Mouse (Mus musculus): ENCODE measurements around the gene Sppl2b. TPM values are rescaled to one million over a fixed set of nuclear protein-coding genes. Genes with fewer than 3 reads are reported as not detected.

The Sppl2b gene
- polyA plus RNA-seq, 1 experiment from 2014 or later: 42.8 TPM

DNA sequence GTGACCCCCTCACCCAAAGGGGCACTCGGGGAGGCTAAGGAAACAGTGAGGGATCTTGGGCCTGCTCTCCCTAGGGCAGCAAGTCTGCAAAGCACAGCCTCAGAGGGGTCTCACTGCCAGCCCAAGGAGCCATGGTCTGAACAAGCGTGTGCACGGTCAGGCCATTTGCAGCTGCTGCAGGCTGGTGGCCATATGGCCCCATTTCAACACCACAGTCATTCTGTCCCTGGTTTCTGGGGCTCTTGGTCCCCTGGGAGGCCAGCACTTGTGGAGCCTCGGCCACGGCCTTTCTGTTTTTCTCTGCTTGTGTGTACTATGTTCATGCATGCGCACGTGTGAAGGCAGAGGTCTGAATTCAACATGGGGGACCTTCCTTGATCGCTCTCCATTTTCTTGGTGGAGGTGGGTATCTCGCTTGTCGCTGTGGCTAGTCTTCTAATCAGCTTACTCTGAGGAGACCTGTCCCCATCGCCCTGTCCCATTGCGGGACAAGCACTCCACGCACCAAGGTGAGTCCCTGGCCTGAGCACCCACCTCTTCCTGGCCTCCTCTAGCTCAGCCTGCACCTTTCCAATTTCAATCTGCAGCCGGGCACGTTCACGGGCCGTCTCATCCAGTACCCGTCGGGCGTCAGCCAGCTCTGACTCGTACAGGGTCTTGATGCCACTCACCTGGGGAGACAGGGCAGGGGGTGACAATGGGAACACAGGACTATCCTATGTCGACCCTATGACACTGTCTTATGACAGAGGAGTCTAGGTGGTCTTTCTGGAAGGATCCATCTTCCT lies 54.5 kb downstream of the Sppl2b start:
- DNase-seq (ENCODE audit: low spot score): no peak
- Histone ChIP-seq H3K27ac (replicated peaks) (no peak overlapping the region), H3K27me3 (ENCODE audit: low read depth, poor library complexity, severe bottlenecking) (no peaks in the 10 kb centered on the region), H3K4me3 (no peak overlapping the region), H3K9me3 (replicated peaks) (no peaks in the 10 kb centered on the region), H3K4me1 (no peaks in the 10 kb centered on the region), H3K36me3 (peaks cover 98% of the 10 kb centered on the region)
- 94% methylated on average over 22 of the region's 22 CpGs for WGBS

DNA sequence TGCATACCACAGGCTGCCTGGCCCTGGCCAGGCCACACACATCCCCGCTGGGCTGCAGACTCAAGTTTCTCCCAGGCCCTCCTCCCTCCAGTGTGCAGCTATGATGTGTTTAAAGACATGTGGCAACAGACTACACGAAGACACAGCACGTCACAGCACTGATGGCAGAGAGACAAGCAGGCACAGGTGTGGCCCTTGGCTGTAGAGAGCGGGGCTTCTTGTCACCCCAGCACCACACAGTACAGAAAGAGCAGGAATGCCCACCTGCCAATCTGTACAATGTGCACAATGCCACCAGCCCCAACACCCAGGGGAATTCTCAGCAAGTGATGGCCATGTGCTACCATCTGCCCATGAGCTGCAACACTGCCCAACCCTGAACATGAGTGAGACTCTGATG lies 56.3 kb downstream of the Sppl2b start:
- Histone ChIP-seq H3K4me3 (no peak overlapping the region), H3K9me3 (replicated peaks) (no peaks in the 10 kb centered on the region), H3K27ac (replicated peaks) (no peak overlapping the region), H3K27me3 (ENCODE audit: low read depth, poor library complexity, severe bottlenecking) (no peaks in the 10 kb centered on the region), H3K36me3 (peaks cover 98% of the 10 kb centered on the region), H3K4me1 (peaks cover 11% of the 10 kb centered on the region)
- 92% methylated on average over 4 of the region's 4 CpGs for WGBS
- no peak for DNase-seq (ENCODE audit: low spot score)

DNA sequence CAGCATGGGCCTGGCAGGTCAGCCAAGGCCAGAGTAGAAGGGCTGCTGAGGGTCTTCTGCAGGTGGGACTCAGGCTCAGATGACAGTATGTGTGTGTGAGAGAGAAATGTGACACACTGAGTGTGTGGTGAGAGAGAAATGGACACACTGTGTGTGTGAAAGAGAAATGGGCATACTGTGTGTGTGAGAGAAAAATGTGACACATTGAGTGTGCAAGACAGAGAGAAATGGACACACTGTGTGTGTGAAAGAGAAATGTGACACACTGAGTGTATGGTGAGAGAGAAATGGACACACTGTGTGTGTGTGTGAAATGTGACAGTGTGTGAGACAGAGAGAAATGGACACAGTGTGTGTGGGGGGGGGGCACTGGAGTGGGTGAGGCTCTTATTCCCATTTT lies 56.8 kb downstream of the Sppl2b start:
- Histone ChIP-seq H3K4me1 (peaks cover 16% of the 10 kb centered on the region), H3K4me3 (no peak overlapping the region), H3K27me3 (ENCODE audit: low read depth, poor library complexity, severe bottlenecking) (no peaks in the 10 kb centered on the region), H3K27ac (replicated peaks) (no peak overlapping the region), H3K9me3 (replicated peaks) (no peaks in the 10 kb centered on the region), H3K36me3 (peaks cover 95% of the 10 kb centered on the region)
- DNase-seq (ENCODE audit: low spot score): no peak

DNA sequence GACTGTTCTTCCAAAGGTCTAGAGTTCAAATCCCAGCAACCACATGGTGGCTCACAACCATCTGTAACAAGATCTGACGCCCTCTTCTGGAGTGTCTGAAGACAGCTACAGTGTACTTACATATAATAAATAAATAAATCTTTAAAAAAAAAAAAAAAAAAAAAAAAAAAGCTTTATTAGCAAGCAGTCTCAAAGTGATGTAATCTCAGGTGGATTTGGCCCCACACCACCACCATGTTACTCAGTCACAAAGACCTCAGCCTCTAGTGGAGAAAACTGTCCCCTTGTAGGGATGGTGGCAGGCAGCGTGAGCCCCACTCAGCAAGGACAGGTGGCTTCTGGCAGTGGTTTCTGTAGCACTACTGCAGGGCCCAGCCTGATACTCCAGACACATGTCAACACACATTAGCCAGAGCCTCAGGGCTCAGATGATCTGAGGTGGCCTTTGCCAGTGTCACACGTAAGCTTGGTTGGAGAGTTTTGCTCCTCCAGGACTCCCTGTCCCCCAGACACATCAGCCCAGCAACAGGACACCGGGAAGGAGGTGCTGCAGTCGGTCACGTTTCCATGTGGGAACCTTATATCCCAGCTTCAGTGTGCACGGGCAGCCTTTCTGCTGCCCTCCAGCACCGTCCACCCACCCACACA lies 58.4 kb downstream of the Sppl2b start:
- Histone ChIP-seq H3K27me3 (ENCODE audit: low read depth, poor library complexity, severe bottlenecking) (no peaks in the 10 kb centered on the region), H3K27ac (replicated peaks) (no peak overlapping the region), H3K4me1 (peaks cover 29% of the 10 kb centered on the region), H3K36me3 (peaks cover 80% of the 10 kb centered on the region), H3K9me3 (replicated peaks) (no peaks in the 10 kb centered on the region), H3K4me3 (no peak overlapping the region)
- DNase-seq (ENCODE audit: low spot score): no peak
- WGBS: 90% methylated on average over 7 of the region's 8 CpGs

DNA sequence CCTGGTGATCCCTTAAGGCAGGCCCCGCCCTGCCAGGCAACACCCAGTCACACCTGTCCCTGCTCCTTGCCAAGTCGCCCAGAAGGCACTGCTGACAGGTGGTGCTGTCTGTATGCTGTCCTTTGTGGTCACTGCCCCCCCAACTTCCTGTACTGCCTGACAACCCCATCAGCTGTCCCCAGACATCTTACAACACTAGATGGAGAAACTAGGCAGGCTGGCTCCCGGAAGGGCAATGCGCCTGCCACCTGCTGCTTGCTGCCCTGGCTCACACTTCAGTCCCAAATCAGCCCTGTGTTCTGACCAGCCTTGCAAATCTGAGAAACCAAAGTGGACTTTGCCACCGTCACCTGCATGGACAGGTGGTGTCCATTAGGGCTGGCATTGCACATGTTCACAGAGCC lies 59.2 kb downstream of the Sppl2b start:
- peaks cover 72% of the 10 kb centered on the region for H3K36me3 ChIP-seq
- H3K4me1 ChIP-seq: peaks cover 30% of the 10 kb centered on the region
- 95% methylated on average over 5 of the region's 5 CpGs for WGBS

DNA sequence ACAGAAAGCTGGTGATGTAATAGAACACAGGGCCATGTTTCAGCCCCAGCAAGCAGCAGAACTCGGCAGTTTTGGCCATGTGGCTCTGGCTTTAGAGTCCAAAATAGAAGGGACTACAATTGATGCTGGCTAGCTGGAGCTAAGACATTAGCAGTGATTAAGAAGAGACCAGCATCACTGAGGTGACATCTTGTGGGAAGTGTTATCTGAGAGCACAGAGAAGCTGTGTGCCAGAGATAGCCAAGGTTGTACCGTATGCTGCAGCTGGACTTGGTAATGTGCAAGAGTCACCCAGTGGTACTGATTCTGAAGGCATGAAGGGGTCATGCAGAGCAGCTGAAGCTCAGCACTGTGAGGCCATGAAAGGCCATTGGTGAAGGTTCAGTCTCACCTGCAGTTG lies 60.2 kb downstream of the Sppl2b start:
- peaks cover 62% of the 10 kb centered on the region for H3K36me3 ChIP-seq
- DNase-seq (ENCODE audit: low spot score): no peak
- peaks cover 30% of the 10 kb centered on the region for H3K4me1 ChIP-seq
- H3K27me3 ChIP-seq (ENCODE audit: low read depth, poor library complexity, severe bottlenecking): 0 out of 2 replicates have a peak, but pooled peaks cover 3% of the 10 kb centered on the region
- WGBS: 90% methylated on average over 2 of the region's 2 CpGs
- H3K4me3 ChIP-seq: no peak overlapping the region
- no peak overlapping the region for H3K27ac ChIP-seq (replicated peaks)
- H3K9me3 ChIP-seq (replicated peaks): no peaks in the 10 kb centered on the region

More for the DNA sequence above, 59.2 kb downstream of the Sppl2b start:
- H3K4me3 ChIP-seq: no peak overlapping the region
- DNase-seq (ENCODE audit: low spot score): no peak
- H3K9me3 ChIP-seq (replicated peaks): no peaks in the 10 kb centered on the region
- H3K27ac ChIP-seq (replicated peaks): no peak overlapping the region
- 0 out of 2 replicates have a peak, but pooled peaks cover 2% of the 10 kb centered on the region for H3K27me3 ChIP-seq (ENCODE audit: low read depth, poor library complexity, severe bottlenecking)

DNA sequence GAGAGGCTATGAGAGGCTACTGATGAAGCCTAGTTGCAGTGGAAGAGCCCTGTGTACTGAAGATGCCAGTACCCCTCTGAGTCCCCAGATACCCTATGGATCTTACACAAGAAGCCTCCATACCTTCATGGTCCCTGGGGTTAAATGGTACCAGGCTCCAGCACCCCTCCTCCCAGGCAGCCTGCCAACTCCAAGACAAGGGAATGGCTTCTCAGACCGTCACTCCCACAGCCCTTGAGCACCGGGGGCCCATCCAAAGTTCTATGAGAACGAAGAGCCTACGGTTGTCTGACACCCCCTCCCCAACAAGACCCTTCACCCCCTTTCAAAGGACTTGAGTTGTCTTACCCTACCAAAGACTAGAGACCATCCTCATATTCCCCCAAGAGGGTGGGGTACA lies 60.7 kb downstream of the Sppl2b start:
- peaks cover 57% of the 10 kb centered on the region for H3K36me3 ChIP-seq
- H3K4me1 ChIP-seq: peaks cover 30% of the 10 kb centered on the region
- no peak for DNase-seq (ENCODE audit: low spot score)
- H3K4me3 ChIP-seq: peak overlapping the region; percentile 95; the same call in 1 of the 2 replicates
- 92% methylated on average over 4 of the region's 4 CpGs for WGBS
- H3K9me3 ChIP-seq (replicated peaks): no peaks in the 10 kb centered on the region
- H3K27ac ChIP-seq (replicated peaks): no peak overlapping the region
- H3K27me3 ChIP-seq (ENCODE audit: low read depth, poor library complexity, severe bottlenecking): 0 out of 2 replicates have a peak, but pooled peaks cover 3% of the 10 kb centered on the region

DNA sequence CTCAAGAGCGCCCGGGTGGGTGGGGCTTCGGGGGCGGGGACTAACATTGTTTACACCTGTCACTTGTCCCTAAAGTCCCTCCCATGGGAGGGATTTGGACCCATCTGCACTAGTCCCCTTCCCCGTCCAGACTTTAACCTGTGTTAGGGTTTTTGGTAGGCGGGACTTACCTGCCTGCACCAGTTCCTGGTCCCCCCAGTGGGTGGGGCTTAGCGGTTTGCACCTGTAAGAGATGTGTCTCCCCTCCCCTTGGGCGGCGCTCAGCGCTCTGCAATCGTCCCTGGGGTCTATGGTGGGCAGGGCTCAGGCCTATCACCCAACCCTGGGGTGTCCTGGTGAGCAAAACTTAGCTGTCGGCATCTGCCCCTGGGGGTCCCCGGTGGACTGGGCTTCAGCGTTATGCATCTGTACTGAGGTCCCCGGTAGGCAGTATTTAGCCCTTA lies 62.3 kb downstream of the Sppl2b start:
- Histone ChIP-seq H3K27me3 (ENCODE audit: low read depth, poor library complexity, severe bottlenecking) (peaks cover 16% of the 10 kb centered on the region), H3K4me3 (peak overlapping the region; percentile 95), H3K9me3 (replicated peaks) (no peaks in the 10 kb centered on the region), H3K27ac (replicated peaks) (peak overlapping the region; percentile 91), H3K4me1 (peaks cover 42% of the 10 kb centered on the region), H3K36me3 (peaks cover 41% of the 10 kb centered on the region)
- DNase-seq (ENCODE audit: low spot score): no peak
- WGBS: 3% methylated on average over 15 of the region's 15 CpGs

DNA sequence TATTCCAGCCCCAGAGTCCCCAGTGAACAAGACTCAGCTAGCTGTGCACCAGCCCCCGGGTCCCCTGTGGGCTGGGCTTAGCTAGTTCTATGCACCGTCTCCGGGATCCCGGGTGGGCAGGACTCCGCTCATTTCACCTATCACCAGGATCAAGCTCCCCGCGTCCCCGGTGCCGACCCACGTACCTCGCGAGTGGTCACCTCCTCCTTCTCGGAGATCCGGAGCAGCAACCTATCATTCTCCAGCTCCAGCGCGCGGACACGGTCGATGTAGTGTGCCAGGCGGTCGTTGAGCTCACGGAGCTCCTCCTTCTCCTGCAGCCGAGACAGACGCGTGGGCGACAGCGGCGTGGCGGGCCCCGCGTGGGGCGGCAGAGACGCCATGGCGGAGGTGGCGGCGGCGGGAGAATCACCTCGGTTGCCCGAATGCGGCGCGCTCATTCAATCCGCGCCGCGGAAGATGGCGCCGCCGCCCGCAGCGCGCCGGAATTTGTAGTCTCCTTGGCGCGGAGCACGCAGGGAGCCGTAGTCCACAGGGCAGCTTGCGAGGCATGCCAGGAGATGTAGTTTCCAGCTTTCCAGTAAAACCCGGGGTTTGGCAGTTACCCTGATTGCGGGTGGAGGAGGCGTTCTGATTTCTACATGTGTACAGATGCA lies 62.8 kb downstream of the Sppl2b start, which contains the start of gene Lmnb2:
Gene Lmnb2 (minus strand): TSS at position 467 of the 656 bp plus-strand sequence.
- Histone ChIP-seq H3K36me3 (peaks cover 35% of the 10 kb centered on the region), H3K27ac (replicated peaks) (peak within 1 kb of the TSS; percentile 91), H3K9me3 (replicated peaks) (no peaks in the 10 kb centered on the region), H3K27me3 (ENCODE audit: low read depth, poor library complexity, severe bottlenecking) (peaks cover 22% of the 10 kb centered on the region), H3K4me3 (peak within 1 kb of the TSS; percentile 95), H3K4me1 (peaks cover 43% of the 10 kb centered on the region)
- under 1% methylated on average over 61 of the region's 61 CpGs for WGBS
- DNase-seq (ENCODE audit: low spot score): peak; percentile 81

MicroRNA genes within 50 kb of the gene (microRNA counts, 519-probe panel; counts per million panel counts)
- microRNA mmu-miR-1982: not detected

Small RNA genes lying within 50 kb of the gene (microRNA-seq; reads per million reads assigned to microRNA genes)
- 3.9 reads per million, percentile 8 among the genes with 10 or more reads in this experiment for gene Mir1982

Other genes starting within 250 kb of the Sppl2b start
- gene Gm49322, start 249.3 kb upstream of the Sppl2b start, polyA plus RNA-seq (2016; fragmentation: Nextera tagmentation; extraction: Ambion mirVana): 5.6 and 6.4 TPM in 2 replicates
- 131 and 151 TPM in 2 replicates for gene Csnk1g2, start 232.4 kb upstream of the Sppl2b start, polyA plus RNA-seq (2016; fragmentation: Nextera tagmentation; extraction: Ambion mirVana)
- 70.3 and 75.2 TPM in 2 replicates for gene Btbd2, start 198.2 kb upstream of the Sppl2b start, polyA plus RNA-seq (2016; fragmentation: Nextera tagmentation; extraction: Ambion mirVana)
- gene Mknk2, start 177.2 kb upstream of the Sppl2b start, polyA plus RNA-seq (2016; fragmentation: Nextera tagmentation; extraction: Ambion mirVana): 82.7 and 84.7 TPM in 2 replicates
- 69.9 and 73.9 TPM in 2 replicates for gene Mob3a, start 153.3 kb upstream of the Sppl2b start, polyA plus RNA-seq (2016; fragmentation: Nextera tagmentation; extraction: Ambion mirVana)
- 8.9 and 15.7 TPM in 2 replicates for gene Izumo4, start 153.1 kb upstream of the Sppl2b start, polyA plus RNA-seq (2016; fragmentation: Nextera tagmentation; extraction: Ambion mirVana)
- 57.1 and 62.5 TPM in 2 replicates for gene Ap3d1, start 113.0 kb upstream of the Sppl2b start, polyA plus RNA-seq (2016; fragmentation: Nextera tagmentation; extraction: Ambion mirVana)
- gene Dot1l, start 100.1 kb upstream of the Sppl2b start, polyA plus RNA-seq (2016; fragmentation: Nextera tagmentation; extraction: Ambion mirVana): 19.1 and 19.8 TPM in 2 replicates
- 108 and 112 TPM in 2 replicates for gene Sf3a2, start 57.1 kb upstream of the Sppl2b start, polyA plus RNA-seq (2016; fragmentation: Nextera tagmentation; extraction: Ambion mirVana)
- gene Plekhj1, start 56.6 kb upstream of the Sppl2b start, polyA plus RNA-seq (2016; fragmentation: Nextera tagmentation; extraction: Ambion mirVana): 184 and 191 TPM in 2 replicates
- gene Amh, start 50.0 kb upstream of the Sppl2b start, polyA plus RNA-seq (2016; fragmentation: Nextera tagmentation; extraction: Ambion mirVana): 0.07 TPM in 1 of 2 replicates, not detected in the other
- 0.44 and 0.71 TPM in 2 replicates for gene Jsrp1, start 41.8 kb upstream of the Sppl2b start, polyA plus RNA-seq (2016; fragmentation: Nextera tagmentation; extraction: Ambion mirVana)
- 2,246 and 2,347 TPM in 2 replicates for gene Oaz1, start 28.6 kb upstream of the Sppl2b start, polyA plus RNA-seq (2016; fragmentation: Nextera tagmentation; extraction: Ambion mirVana)
- 1.1 and 1.4 TPM in 2 replicates for gene Lingo3, start 11.2 kb upstream of the Sppl2b start, polyA plus RNA-seq (2016; fragmentation: Nextera tagmentation; extraction: Ambion mirVana)
- 322 and 326 TPM in 2 replicates for gene Lsm7, start 66 bp upstream of the Sppl2b start, polyA plus RNA-seq (2016; fragmentation: Nextera tagmentation; extraction: Ambion mirVana)
- 0.02 and 0.09 TPM in 2 replicates for gene Tmprss9, start 16.6 kb downstream of the Sppl2b start, polyA plus RNA-seq (2016; fragmentation: Nextera tagmentation; extraction: Ambion mirVana)
- gene Timm13, start 45.7 kb downstream of the Sppl2b start, polyA plus RNA-seq (2016; fragmentation: Nextera tagmentation; extraction: Ambion mirVana): 335 and 382 TPM in 2 replicates
- gene Lmnb2, start 63.0 kb downstream of the Sppl2b start, polyA plus RNA-seq (2016; fragmentation: Nextera tagmentation; extraction: Ambion mirVana): 77.9 and 84.7 TPM in 2 replicates
- 6.1 and 9.2 TPM in 2 replicates for gene Gadd45b, start 74.8 kb downstream of the Sppl2b start, polyA plus RNA-seq (2016; fragmentation: Nextera tagmentation; extraction: Ambion mirVana)
- gene Gng7, start 159.7 kb downstream of the Sppl2b start, polyA plus RNA-seq (2016; fragmentation: Nextera tagmentation; extraction: Ambion mirVana): 6.0 and 8.4 TPM in 2 replicates
- gene Diras1, start 170.4 kb downstream of the Sppl2b start, polyA plus RNA-seq (2016; fragmentation: Nextera tagmentation; extraction: Ambion mirVana): 3.0 and 6.4 TPM in 2 replicates
- 17.4 and 26.6 TPM in 2 replicates for gene Slc39a3, start 182.2 kb downstream of the Sppl2b start, polyA plus RNA-seq (2016; fragmentation: Nextera tagmentation; extraction: Ambion mirVana)
- gene Sgta, start 204.9 kb downstream of the Sppl2b start, polyA plus RNA-seq (2016; fragmentation: Nextera tagmentation; extraction: Ambion mirVana): 289 and 314 TPM in 2 replicates
- 87.1 and 107 TPM in 2 replicates for gene Thop1, start 214.8 kb downstream of the Sppl2b start, polyA plus RNA-seq (2016; fragmentation: Nextera tagmentation; extraction: Ambion mirVana)
- gene Creb3l3, start 243.6 kb downstream of the Sppl2b start, polyA plus RNA-seq (2016; fragmentation: Nextera tagmentation; extraction: Ambion mirVana): 0.35 and 0.60 TPM in 2 replicates